Mouse (Mus musculus) midbrain, embryonic 10.5 days (tissue): Measurements from ENCODE around the gene Pan3. TPM values are rescaled to one million over a fixed set of nuclear protein-coding genes. Genes with fewer than 3 reads are reported as not detected.

Source experiments
- DNase-seq: peaks from one replicate; pipeline ENCODE4 v3.0.0-alpha.2; 2017; ENCODE audit warnings: low spot score
- H3K27ac ChIP-seq: fragments of 300-500 bp; sonication (generic); replicated peaks from 2 replicates; pipeline ENCODE4 v1.5.1; 2016; ENCODE audit warnings: mild to moderate bottlenecking
- H3K27me3 ChIP-seq: fragments of 300-500 bp; sonication (generic); 2 replicates; pipeline ENCODE4 v1.6.1; 2016; ENCODE audit warnings: low read depth, mild to moderate bottlenecking; ENCODE audit not compliant: poor library complexity, severe bottlenecking
- H3K36me3 ChIP-seq: fragments of 300-500 bp; sonication (generic); 2 replicates; pipeline ENCODE4 v1.6.1; 2016; ENCODE audit warnings: mild to moderate bottlenecking, moderate library complexity
- H3K4me1 ChIP-seq: fragments of 300-500 bp; sonication (generic); 2 replicates; pipeline ENCODE4 v1.6.1; 2016
- H3K4me3 ChIP-seq: fragments of 300-500 bp; sonication (generic); 2 replicates; pipeline ENCODE4 v1.5.1; 2016; ENCODE audit warnings: mild to moderate bottlenecking, moderate library complexity
- H3K9me3 ChIP-seq: fragments of 300-500 bp; sonication (generic); replicated peaks from 2 replicates; pipeline ENCODE4 v1.6.1; 2016; ENCODE audit warnings: mild to moderate bottlenecking
- WGBS: fragments of 180-500 bp; shearing (Covaris S2); methylation state at CpG from one replicate; pipeline ENCODE4 v1.1.7; 2016; 5-methylcytosine and 5-hydroxymethylcytosine counted together
- polyA plus RNA-seq: library from polyadenylated mRNA; unstranded; fragments of >200 nt; fragmentation: Nextera tagmentation; extraction: Ambion mirVana; gene quantifications from 2 replicates; pipeline ENCODE4 v1.2.1, GENCODE M21; 2016

The Pan3 gene
- polyA plus RNA-seq, 1 experiment from 2014 or later, result 46.8 TPM

DNA sequence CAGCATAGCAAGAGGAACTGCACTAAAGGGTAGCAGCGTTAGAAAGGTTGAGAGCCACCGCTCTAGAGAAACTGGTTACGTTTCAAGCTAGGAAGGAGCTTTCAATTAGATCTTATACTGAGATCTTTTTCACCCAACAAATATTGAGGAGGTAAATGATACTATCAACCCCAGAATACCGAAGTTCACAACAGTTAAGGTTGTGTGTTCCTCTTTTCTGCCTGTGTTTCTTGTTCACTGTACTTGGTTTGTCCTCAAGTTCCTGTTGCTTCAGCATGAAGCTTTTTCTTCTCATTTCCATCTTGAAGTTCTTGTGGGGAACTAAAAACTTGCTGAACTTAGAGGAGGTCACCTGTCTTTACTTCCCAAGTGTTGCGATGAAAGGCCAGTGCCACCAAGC, 41.2 kb downstream of the Pan3 start:
- DNase-seq, result no peak
- Histone ChIP-seq H3K27me3 (no peaks in the 10 kb centered on the region), H3K4me1 (no peaks in the 10 kb centered on the region), H3K36me3 (peaks cover 15% of the 10 kb centered on the region), H3K27ac (no peak overlapping the region), H3K4me3 (no peak overlapping the region), H3K9me3 (no peaks in the 10 kb centered on the region)
- 97% methylated on average over 5 of the region's 5 CpGs for WGBS

DNA sequence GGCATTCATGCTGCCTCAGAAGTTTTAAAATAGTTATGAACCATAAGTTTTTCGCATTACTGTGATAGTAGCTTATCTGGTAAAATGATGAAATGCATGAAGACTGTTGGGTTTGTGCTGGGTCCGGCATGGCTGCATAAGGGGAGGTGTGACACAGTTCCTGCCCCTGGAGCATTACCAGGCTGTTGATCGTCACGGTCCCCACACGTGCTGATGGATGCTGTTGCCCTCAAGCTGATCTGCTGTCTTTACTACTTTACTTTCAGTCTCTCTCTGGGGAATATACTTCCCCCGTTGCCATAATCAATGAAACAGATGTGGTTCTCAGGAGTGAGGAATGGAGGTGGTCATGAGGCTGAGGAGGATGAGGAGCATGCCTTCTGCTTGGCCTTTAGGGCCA, 43.1 kb downstream of the Pan3 start:
- no peak for DNase-seq
- WGBS, result 90% methylated on average over 6 of the region's 6 CpGs
- no peaks in the 10 kb centered on the region for H3K9me3 ChIP-seq

DNA sequence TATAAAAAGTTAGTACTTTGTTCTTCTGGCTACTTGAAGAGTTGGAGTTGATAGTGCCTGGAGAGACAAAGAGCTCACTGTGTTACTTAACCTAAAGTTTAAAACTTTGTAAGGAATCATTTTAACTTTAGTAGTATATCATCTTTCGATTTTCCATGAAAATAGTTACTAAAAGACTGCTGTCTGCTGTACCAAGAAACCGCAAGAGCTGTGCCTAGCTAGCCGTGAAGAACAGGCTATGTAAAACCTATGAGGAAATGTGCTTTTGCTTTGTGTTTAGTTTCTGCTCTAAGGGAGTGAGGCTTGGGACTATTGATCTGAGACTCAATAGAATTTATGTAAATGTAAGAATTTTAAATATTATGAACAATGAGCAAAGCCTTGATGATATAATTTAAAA, 43.9 kb downstream of the Pan3 start:
- Histone ChIP-seq H3K27me3 (no peaks in the 10 kb centered on the region), H3K4me1 (no peaks in the 10 kb centered on the region)
- 88% methylated on average over 3 of the region's 3 CpGs for WGBS

More for the DNA sequence above, 43.1 kb downstream of the Pan3 start:
- no peaks in the 10 kb centered on the region for H3K4me1 ChIP-seq
- H3K4me3 ChIP-seq, result no peak overlapping the region
- H3K27me3 ChIP-seq, result no peaks in the 10 kb centered on the region
- H3K36me3 ChIP-seq, result no peaks in the 10 kb centered on the region
- H3K27ac ChIP-seq, result no peak overlapping the region

DNA sequence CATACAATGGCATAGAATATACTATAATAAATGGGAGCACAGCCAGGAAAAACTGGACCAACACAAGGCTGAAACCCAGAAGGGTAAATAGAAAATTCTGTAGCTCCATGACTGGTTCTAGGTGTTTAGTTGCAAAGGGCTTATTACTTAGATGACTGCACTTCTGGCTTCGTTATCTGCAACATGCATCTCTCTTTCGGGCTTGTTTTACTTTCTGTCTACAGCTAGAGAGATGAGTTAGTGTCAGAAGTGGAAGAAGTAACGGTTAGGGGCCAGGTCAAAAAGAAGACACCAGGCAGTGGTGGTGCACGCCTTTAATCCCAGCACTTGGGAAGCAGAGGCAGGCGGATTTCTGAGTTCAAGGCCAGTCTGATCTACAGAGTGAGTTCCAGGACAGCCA, 46.1 kb downstream of the Pan3 start:
- H3K36me3 ChIP-seq, result peaks cover 3% of the 10 kb centered on the region; the same call in 1 of the 2 replicates
- H3K27ac ChIP-seq, result no peak overlapping the region
- DNase-seq, result no peak
- no peak overlapping the region for H3K4me3 ChIP-seq
- H3K27me3 ChIP-seq, result no peaks in the 10 kb centered on the region
- WGBS, result 96% methylated on average over 5 of the region's 5 CpGs
- H3K4me1 ChIP-seq, result no peaks in the 10 kb centered on the region
- H3K9me3 ChIP-seq, result no peaks in the 10 kb centered on the region

More for the DNA sequence above, 43.9 kb downstream of the Pan3 start:
- H3K9me3 ChIP-seq, result no peaks in the 10 kb centered on the region
- no peak overlapping the region for H3K4me3 ChIP-seq
- no peak overlapping the region for H3K27ac ChIP-seq
- no peak for DNase-seq
- no peaks in the 10 kb centered on the region for H3K36me3 ChIP-seq

DNA sequence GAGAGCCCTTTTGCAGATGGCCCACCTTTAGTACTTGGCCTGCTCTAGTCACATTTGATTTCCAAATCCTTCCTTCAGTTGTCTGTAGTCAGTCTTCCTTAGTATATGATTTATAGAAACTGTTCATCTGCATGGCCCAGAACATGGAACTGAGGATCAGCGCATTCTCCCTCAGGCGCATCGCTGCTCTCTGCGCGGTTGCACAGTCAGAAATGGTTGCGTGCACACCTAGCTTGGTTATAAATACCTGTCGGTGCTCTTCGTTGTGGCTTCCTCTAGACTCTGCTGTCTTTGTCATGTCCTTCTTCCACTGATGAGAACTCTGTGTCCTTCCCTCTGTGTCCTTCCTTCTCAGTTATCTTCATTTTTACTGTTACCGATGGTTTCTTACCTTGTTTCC, 47.1 kb downstream of the Pan3 start:
- H3K27me3 ChIP-seq, result no peaks in the 10 kb centered on the region
- peaks cover 3% of the 10 kb centered on the region; the same call in 1 of the 2 replicates for H3K36me3 ChIP-seq
- no peak for DNase-seq
- no peak overlapping the region for H3K27ac ChIP-seq
- H3K4me3 ChIP-seq, result no peak overlapping the region
- H3K9me3 ChIP-seq, result no peaks in the 10 kb centered on the region
- 96% methylated on average over 9 of the region's 9 CpGs for WGBS
- no peaks in the 10 kb centered on the region for H3K4me1 ChIP-seq

DNA sequence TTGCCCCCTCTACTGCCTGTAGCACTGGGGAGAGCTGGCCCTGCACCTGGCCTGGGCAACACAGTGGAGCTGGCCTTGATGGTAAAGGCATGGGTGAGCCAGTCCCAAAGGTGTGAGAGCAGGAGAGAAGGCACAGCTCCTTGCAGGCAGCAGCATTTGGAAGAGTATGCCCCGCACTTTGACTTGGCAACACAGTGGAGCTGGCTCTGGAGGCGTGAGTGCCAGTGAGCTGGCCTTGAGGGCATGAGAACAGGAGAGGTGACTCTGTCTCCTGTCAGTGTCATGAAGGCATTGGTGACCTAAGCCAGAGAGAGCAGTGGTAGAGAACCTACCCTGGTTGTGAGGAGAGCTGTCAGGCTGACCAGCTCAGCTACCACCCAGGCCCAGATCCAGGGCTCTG, 49.4 kb downstream of the Pan3 start:
- no peak overlapping the region for H3K4me3 ChIP-seq
- no peak overlapping the region for H3K27ac ChIP-seq
- no peak for DNase-seq
- no peaks in the 10 kb centered on the region for H3K27me3 ChIP-seq
- no peaks in the 10 kb centered on the region for H3K9me3 ChIP-seq
- peaks cover 5% of the 10 kb centered on the region; the same call in 1 of the 2 replicates for H3K36me3 ChIP-seq
- no peaks in the 10 kb centered on the region for H3K4me1 ChIP-seq
- WGBS, result 98% methylated on average over 2 of the region's 2 CpGs

DNA sequence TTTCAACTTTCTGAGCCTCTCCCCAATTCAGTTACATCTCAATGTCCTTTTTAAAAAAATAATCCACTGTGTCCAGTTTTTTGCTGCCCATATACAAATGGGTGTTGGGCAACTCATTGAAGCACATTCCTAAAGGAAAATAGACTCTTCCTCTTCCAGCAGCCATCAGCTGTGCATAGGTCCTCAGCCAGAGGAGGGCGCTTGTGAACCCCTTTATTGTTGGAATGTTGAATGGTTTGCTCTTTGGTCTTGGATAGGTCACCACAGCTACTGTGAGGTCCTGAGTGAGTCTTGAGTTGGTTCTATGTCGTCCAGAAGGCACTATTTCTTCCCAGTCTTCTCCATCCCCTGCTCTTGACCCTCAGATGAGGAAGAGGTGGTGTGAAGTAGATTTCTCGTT, 54.2 kb downstream of the Pan3 start:
- no peak overlapping the region for H3K27ac ChIP-seq
- no peak overlapping the region for H3K4me3 ChIP-seq
- H3K9me3 ChIP-seq, result no peaks in the 10 kb centered on the region
- H3K4me1 ChIP-seq, result no peaks in the 10 kb centered on the region
- no peaks in the 10 kb centered on the region for H3K27me3 ChIP-seq
- DNase-seq, result no peak
- peaks cover 10% of the 10 kb centered on the region; the same call in 1 of the 2 replicates for H3K36me3 ChIP-seq
- 70% methylated on average over 3 of the region's 3 CpGs for WGBS

DNA sequence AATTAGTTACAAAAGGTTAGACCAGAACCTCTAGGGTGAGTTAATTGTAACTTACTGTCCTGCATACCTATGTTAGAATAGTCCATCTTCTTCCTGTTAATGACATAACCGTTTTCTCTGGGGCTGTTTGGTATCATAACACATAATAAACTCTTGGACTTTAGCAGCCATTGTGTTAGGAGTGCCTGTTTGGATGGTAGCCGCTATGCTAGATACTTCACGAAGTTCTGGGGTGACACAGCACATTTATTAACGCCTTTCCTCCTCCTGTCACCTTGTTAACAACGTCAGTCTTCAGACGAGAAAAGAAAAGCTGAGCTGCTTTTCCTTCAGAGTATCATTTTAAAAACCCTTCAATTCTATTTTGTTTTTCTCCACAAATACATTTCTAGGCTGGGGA, 59.3 kb downstream of the Pan3 start:
- 0 out of 2 replicates have a peak, but pooled peaks cover 9% of the 10 kb centered on the region for H3K36me3 ChIP-seq

DNA sequence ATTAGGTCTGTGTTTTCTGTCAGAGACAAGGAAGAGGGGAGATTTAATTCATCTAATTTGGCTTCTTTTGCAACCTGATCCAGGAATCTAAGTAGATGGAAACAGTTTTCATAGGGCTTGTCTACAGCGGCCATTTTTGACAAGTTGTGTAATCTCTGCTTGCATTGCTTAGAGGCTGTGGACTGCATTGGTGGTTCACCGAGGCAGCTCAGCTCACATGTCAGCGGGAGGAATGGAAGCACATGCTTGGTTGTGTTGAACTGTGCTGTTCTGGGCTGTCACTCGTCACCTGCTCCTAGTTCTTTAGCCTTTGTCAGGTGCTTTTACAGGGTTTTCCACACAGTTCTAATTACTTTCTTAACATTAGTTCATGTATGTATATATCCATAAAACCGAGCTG, 60.9 kb downstream of the Pan3 start:
- H3K27ac ChIP-seq, result no peak overlapping the region
- H3K36me3 ChIP-seq, result 0 out of 2 replicates have a peak, but pooled peaks cover 9% of the 10 kb centered on the region
- H3K4me3 ChIP-seq, result no peak overlapping the region
- DNase-seq, result no peak
- no peaks in the 10 kb centered on the region for H3K27me3 ChIP-seq
- no peaks in the 10 kb centered on the region for H3K4me1 ChIP-seq
- no peaks in the 10 kb centered on the region for H3K9me3 ChIP-seq
- WGBS, result 93% methylated on average over 5 of the region's 5 CpGs

More for the DNA sequence above, 59.3 kb downstream of the Pan3 start:
- no peaks in the 10 kb centered on the region for H3K9me3 ChIP-seq
- DNase-seq, result no peak
- H3K27me3 ChIP-seq, result no peaks in the 10 kb centered on the region
- no peak overlapping the region for H3K4me3 ChIP-seq
- no peaks in the 10 kb centered on the region for H3K4me1 ChIP-seq
- WGBS, result 93% methylated on average over 6 of the region's 6 CpGs
- H3K27ac ChIP-seq, result no peak overlapping the region

DNA sequence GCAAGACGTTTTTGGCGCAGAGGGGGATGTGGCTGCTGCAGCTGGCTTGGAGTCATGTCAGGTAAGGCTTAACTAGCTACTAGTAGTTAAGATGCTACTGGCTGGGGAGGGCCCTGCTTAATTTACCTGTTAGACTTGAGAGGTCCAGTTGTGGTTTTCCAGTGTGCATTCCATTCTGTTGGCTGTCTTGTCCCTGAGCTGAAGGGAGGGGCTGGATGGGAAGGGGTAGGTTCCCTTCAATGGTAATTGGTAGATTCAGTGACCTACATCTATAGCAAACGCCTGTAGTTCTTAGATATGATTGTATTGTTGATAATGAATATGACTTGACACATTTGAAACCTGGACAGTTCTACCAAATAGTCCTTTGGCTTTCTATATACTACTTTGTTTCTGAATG, 62.5 kb downstream of the Pan3 start:
- Histone ChIP-seq H3K4me3 (no peak overlapping the region), H3K9me3 (no peaks in the 10 kb centered on the region), H3K36me3 (0 out of 2 replicates have a peak, but pooled peaks cover 9% of the 10 kb centered on the region), H3K4me1 (no peaks in the 10 kb centered on the region), H3K27ac (no peak overlapping the region), H3K27me3 (no peaks in the 10 kb centered on the region)
- DNase-seq, result no peak
- WGBS, result 87% methylated on average over 3 of the region's 3 CpGs

DNA sequence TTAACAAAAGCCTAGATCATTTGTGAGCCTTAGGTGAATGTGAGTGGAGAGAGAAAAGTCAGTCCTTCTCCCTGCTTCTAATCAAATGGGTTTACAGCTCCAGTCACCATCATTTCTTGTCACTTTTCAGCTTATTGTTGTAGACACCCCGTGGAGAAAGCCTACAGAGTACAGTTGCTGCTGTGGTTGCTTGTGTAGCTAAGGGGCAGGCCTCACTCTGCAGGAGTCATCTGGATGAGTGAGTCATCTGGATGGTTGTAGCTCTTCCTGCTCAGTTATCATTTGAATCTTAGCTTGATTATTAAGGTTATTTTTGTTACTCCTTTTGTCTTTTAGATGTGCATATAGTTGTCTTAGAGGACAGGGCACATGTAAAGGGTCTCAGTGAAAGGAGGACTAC, 63.2 kb downstream of the Pan3 start:
- no peaks in the 10 kb centered on the region for H3K9me3 ChIP-seq
- no peak for DNase-seq
- H3K27me3 ChIP-seq, result no peaks in the 10 kb centered on the region
- no peaks in the 10 kb centered on the region for H3K4me1 ChIP-seq
- peaks cover 9% of the 10 kb centered on the region; the same call in 1 of the 2 replicates for H3K36me3 ChIP-seq
- no peak overlapping the region for H3K27ac ChIP-seq
- WGBS, result 77% methylated on average over 1 of the region's 1 CpGs
- no peak overlapping the region for H3K4me3 ChIP-seq

DNA sequence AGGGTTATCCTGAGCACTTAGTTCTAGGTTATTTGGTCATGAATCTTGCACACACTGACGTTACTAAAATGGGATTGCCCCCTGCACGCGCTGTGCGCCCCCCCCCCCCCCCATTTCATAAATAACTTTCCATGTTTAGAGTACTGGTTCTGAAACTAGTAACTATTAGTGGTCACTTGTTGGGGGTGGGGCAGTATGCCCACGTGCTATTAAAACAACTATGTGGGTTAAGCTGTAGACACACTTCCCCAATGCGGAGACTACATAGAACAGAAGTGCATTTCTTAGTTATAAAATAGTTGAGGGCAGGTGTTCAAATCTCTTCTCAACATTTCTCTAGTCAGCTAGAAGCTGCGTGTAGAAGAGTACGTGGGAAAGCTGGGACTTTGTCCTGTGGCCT, 63.7 kb downstream of the Pan3 start:
- Histone ChIP-seq H3K4me3 (no peak overlapping the region), H3K36me3 (peaks cover 9% of the 10 kb centered on the region; the same call in 1 of the 2 replicates), H3K9me3 (no peaks in the 10 kb centered on the region), H3K27me3 (no peaks in the 10 kb centered on the region), H3K4me1 (no peaks in the 10 kb centered on the region), H3K27ac (no peak overlapping the region)
- WGBS, result 96% methylated on average over 8 of the region's 8 CpGs
- DNase-seq, result no peak

DNA sequence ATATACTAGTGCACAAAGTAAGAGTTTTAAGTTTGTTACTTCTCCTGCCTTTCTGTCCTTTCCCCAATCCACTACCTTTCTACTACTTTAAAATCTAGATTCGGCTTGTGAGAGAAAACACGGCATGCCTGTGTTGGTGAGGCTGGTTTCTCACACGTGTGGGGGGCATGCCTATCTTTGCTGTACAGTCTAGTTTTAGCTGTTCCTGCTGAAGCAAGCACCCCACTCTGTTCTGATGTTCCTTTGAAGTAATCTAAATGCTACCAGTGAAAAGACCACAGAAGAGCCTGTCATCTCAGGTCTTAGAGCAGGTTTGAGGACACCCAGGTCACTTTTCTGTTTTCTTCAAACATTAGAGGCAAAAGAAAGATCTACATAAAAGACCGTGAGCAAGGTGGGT, 64.4 kb downstream of the Pan3 start:
- Histone ChIP-seq H3K4me1 (no peaks in the 10 kb centered on the region), H3K4me3 (no peak overlapping the region), H3K27me3 (no peaks in the 10 kb centered on the region), H3K36me3 (peaks cover 3% of the 10 kb centered on the region; the same call in 1 of the 2 replicates), H3K27ac (no peak overlapping the region), H3K9me3 (no peaks in the 10 kb centered on the region)
- no peak for DNase-seq
- WGBS, result 95% methylated on average over 4 of the region's 4 CpGs
